Mouse (Mus musculus) v-Abl transformed pro-B cells (cell line): Measurements from ENCODE around the gene Prdm16.

Source experiments
- in situ Hi-C, 2 experiments: fragments of 400-800 bp; cut with MboI; formaldehyde crosslinking; loops; one replicate each; pipeline ENCODE4 v1.15.1; 2025; ENCODE audit not compliant: unreplicated experiment in 2 of 2

Gene Prdm16

GRCm38 (mm10) chr4:154523898-154524297 is 112.8 kb downstream of the Prdm16 start:
- in situ Hi-C loops = no loop called here

- in situ Hi-C loops = no loop called here
These were observed 114.6 kb downstream of the Prdm16 start for GRCm38 (mm10) chr4:154521881-154522676.

- in situ Hi-C loops = no loop called here
These were observed 117.1 kb downstream of the Prdm16 start for GRCm38 (mm10) chr4:154519470-154520037.

GRCm38 (mm10) chr4:154517991-154518390 is 118.7 kb downstream of the Prdm16 start:
- in situ Hi-C loops = no loop called here

- in situ Hi-C loops = no loop called here
These were observed 120.2 kb downstream of the Prdm16 start for GRCm38 (mm10) chr4:154516470-154516869.

- in situ Hi-C loops = no loop called here
These were observed 123.0 kb downstream of the Prdm16 start for GRCm38 (mm10) chr4:154513664-154514063.

- in situ Hi-C loops = no loop called here
These were observed 124.1 kb downstream of the Prdm16 start for GRCm38 (mm10) chr4:154512518-154513090.

- in situ Hi-C loops = no loop called here
These were observed 124.9 kb downstream of the Prdm16 start for GRCm38 (mm10) chr4:154511767-154512166.

GRCm38 (mm10) chr4:154506774-154507435 is 129.8 kb downstream of the Prdm16 start:
- in situ Hi-C loops = no loop called here

GRCm38 (mm10) chr4:154505313-154505712 is 131.4 kb downstream of the Prdm16 start:
- in situ Hi-C loops = no loop called here

GRCm38 (mm10) chr4:154503260-154503829 is 133.3 kb downstream of the Prdm16 start:
- in situ Hi-C loops = no loop called here

- in situ Hi-C loops = no loop called here
These were observed 134.2 kb downstream of the Prdm16 start for GRCm38 (mm10) chr4:154502403-154503000.

- in situ Hi-C loops = no loop called here
These were observed 136.0 kb downstream of the Prdm16 start for GRCm38 (mm10) chr4:154500695-154501094.

- in situ Hi-C loops = no loop called here
These were observed 136.8 kb downstream of the Prdm16 start for GRCm38 (mm10) chr4:154499701-154500523.

- in situ Hi-C loops = no loop called here
These were observed 139.1 kb downstream of the Prdm16 start for GRCm38 (mm10) chr4:154497423-154498175.

- in situ Hi-C loops = no loop called here
These were observed 139.7 kb downstream of the Prdm16 start for GRCm38 (mm10) chr4:154496991-154497390.

- in situ Hi-C loops = no loop called here
These were observed 140.2 kb downstream of the Prdm16 start for GRCm38 (mm10) chr4:154496522-154496921.

GRCm38 (mm10) chr4:154493996-154494395 is 142.7 kb downstream of the Prdm16 start:
- in situ Hi-C loops = no loop called here

GRCm38 (mm10) chr4:154492714-154493121 is 144.0 kb downstream of the Prdm16 start:
- in situ Hi-C loops = no loop called here
